Mouse (Mus musculus): ENCODE measurements at regions not wholly inside any gene's neighbourhood (a gene's known extent, or its start where the extent isn't known, plus 50 kb on each side); places are given as distances from the start of the nearest gene placed in this dataset.

DNA sequence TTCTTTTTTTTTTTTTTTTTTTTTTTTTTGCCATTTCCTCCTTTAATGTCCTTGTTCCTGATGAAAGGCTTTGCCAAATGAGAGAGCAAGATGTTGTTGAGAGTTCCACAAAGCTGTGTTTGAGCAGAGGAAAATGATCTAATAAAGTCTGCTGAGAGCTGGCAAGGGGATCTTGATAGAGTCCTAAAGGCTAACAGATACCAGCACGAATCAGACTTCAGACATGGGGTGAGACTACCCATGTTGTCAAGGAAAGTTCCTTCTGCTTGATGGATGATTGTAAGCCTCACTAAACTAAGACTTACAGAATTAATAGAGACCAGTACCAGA lies 665.2 kb upstream of the Fam92a start:
- DNase-seq: no peak

DNA sequence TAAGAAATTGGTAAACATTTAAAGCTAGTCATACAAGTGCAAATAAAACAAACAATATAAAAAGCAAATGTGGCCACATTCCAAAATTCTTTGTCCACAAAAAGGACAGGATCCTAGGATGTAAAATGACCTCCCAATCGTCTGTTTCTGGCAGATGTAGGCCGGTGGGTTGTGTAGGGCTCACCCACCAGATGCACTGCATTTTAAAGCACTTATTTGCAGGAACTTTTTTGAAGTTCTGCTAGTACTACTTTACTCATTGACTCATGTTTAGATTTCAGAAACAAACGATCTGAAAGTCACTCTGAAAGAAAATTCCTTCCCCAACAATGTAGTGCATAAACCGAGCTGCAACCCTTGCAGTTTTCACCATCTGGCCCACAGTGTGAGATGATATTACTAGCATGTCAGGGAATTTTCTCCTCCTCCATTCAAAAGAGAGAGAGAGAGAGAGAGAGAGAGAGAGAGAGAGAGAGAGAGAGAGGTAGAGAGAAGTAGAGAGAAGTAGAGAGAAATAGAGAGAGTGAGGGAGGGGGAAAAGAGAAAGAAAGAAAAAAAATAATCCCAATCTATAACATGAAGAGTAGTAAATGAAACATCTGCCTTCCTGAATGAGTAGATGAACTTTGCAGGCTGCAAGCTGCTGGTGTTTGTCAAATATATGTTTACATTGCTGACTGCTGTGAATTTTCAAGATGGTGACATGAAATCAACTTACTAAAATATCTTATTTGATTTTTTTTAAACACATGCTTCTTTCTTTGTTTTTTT lies 664.7 kb upstream of the Fam92a start:
- no peak for DNase-seq

DNA sequence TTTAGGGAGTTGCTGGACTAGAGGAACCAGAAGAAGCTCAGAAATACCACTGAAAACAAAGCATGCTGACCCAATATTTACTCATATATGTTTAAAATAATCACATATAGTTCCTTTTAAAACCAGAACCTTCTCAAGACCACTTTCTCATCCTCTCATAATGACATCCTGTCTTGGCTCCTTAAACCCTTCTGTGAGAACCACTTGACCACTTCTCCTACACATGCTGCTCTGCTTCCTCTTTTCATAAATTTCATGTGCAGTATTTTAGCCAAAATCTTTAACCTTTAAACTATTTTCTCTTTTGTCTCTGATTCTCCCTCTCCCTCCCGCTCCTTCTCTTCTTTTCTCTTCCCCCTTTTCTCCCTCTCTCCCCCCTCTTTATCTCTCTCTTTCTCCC lies 654.6 kb upstream of the Fam92a start:
- DNase-seq: no peak

DNA sequence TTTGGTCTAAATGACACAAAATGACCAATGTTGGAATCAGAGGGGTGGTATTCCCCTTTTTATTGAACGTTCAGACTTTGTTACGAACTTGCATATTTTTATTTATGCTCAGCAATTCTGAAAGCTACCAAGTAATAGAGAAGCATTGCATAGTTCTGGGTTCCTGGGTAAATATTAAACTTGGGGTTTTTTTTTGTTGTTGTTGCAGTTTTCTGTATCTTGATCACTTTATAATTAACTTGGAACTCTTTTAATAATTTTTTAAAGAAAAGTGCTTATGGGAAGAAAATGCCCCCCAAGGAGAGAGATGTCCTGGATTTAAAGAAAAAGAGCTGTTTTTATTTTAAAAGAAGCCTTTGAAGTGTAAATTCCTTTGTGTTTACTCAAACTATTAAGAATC lies 642.4 kb upstream of the Fam92a start:
- no peak for DNase-seq

DNA sequence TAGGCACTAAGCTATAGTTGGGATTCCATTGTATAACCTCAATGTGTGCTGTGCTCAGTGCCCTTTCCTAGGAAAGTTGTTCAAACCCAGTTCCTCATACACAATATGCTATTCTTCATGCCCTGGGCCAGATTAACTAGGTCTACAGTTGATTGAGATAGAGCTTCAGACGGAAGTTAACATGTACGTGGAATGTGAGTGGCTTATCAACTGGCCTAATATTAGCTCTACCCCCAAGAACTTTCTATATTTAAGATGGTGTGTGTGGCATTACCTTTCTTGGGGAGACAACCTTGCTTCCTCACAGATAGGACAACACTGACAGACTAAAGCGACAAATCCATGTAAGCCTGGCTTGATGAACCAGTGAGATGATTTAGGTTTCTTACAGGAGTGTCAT lies 629.4 kb upstream of the Fam92a start:
- DNase-seq: no peak

DNA sequence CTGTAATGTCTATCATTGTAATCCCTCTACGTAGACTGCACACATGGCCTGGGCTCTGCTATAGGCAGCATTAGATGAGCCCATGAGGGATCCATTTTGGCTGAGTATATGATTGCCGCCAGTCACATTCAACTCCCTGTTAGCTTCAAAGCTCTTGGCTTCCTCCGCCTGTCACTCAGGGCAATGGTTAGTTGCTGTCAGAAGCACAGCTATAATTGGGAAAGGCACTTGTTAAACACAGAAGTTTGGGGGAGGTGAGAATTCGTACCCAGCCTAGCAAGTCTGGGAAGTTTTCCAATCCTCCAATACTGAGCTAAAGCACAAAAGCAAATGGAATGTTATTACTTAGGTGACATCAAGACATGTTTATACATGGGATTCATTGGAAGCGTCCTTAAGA lies 627.7 kb upstream of the Fam92a start:
- no peak for DNase-seq

DNA sequence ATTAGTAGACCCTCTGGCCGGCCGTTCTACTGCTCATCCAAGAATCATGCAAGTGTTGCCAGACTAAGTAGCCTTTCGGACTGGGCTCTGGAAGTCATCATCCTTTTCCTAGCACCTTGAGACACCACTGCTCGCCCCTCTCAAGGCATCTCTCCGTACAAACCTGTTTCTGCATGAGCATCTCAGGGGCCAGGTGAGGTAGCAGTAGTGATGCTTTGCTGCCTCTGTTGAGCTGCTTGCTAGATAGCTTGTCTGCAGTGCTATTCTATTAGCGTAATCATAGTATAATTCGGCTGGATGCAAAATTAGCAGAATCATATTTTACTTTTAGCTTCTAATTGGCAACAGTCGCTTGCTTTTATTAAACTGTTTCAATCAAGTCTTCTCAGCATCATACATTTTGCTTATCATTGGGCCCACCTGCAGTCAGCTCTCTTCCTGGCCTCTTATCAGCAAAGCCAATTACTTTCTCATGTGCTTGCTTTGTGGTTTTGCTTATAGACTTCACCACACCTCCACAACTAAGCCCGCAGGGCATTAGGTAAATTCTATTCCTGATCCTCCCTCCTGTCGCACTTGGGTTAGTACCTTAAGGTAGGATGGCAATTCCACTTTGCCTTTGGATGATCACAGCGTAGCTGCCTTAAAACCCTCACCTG lies 621.1 kb upstream of the Fam92a start:
- DNase-seq: no peak

DNA sequence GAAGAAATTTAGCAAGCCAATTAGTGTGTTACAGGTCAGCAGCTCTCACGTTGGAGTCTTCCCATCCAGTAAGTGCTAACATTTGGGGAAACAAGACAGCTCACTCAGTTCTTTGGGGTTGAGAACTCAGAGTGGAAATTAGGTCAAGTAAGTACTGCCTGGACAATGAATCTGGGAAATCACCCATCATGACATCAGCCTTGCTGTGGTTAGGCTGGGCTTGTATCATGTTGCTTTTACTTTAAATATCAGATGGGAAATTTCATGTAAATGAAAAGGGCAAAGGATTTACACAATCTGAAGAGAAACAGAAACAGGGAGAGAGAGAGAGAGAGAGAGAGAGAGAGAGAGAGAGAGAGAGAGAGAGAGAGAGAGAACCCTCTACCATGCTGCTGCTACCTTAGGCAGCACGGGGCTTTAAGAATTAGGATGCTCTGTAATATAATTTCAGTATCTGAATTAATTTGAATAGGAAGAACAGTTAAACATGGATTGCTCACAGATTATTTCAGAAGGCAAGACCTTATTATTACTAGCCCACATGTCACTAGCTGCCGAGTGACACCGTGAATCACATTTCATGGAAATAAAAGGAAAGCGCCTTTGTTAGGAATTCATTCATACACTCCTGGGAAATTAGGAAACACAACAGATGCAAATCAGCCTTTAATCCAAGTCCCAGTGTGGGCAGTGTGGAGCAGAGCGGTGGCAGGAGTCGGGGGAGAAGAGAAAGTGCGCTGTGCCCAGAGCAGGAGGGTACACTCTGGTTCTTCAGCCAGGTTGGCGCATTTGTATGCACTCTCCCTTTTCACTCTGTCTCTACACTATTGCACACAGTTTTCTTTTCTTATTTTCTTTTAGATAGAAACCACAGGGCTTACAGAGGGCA lies 620.2 kb upstream of the Fam92a start:
- no peak for DNase-seq

DNA sequence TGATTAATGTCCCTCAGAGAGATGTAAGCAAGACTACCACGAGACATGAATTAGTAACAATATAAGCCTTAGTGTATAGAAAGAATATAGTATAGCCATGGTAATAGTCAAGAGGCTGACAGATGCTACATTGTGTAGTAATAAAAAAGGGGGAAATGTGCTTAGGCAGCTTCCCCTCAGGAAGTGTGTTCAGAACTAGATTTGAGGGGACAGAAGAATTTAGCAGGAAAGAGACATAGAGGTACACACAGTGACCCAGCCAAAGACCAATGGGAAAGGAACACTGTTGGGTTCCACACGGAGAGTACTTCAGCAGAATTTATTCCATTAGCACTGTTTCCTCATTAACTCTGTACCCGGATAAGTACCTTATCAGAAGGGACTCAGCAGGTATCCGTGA lies 614.0 kb upstream of the Fam92a start:
- no peak for DNase-seq

DNA sequence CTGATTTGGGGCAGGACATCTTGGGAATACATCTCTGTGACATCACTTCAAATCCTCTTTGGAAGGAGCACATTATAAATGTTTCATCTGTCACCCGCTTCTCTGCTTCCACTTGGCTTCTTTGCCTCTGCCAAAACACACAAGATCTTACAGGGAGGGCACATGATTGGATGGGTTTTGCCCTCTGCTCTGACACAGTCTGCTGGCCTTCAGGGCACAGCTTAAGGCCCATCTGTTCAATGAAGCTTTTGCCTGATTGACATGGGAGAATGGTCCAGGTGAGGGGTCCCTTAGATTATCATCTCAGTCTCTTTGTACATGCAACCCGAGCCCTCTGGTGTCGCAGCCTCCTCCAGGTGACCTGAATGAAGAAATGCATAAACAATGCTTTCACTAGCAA lies 612.7 kb upstream of the Fam92a start:
- no peak for DNase-seq

DNA sequence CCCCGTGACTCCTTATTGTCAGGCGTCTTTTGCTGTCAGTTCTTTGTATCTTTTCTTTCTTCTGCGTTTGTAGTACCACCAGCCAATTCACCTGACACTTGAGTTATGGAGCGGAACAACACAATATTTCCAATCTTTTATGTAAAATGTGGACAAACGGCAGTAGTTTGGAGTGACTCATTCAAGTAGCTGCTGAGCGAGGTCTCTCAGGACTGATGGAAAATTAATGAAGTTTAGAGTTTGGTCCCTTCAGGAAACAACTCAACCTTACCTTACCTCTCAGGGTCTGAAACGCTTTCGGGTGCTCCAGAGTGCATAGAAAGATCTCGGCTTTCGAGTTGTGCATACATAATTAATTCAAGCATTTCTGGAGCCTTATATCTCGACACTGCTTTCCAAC lies 612.3 kb upstream of the Fam92a start:
- no peak for DNase-seq

DNA sequence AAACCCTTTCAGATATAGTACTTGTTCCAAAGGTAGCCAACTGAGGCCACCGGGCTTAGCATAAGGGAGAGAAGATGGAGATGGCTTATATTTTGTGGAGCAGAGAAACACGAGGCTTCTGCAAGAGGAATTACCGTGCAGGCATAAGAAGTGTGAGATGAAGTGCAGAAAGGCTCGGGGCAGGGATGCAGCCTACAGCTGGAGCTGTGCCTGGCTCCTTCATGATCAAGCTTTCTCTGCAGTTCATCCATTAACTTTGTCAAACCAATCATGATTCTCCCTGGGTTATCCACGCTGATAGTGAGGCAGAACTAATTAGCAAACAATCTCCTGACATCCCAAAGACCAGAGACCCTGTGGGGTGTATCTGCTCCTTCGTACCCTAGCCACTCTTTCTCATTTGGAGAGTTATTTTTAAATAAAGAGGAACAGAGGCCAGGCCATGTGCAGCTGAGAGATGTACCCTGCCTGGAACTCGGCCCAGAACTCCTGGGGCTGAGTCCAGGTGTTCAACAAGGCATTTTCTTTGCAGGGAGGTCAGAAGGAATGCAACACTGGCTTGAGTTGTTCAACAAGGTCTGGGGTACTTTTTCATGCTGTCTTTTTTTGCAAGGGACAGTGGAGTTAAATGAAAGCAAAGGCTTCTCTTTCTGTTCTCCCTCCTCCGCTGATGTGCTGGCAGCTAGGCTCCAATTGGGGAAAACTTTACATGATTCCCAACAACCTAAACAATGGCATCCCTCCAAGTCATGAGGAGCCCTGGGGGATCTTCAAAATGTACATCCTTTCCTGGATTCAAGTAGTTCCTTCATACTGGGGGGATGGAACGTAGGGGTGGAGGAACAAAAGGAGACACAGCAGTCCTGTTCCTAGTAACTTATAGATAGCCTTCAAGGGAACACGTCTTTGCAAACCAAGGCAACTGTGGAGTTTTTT lies 610.4 kb upstream of the Fam92a start:
- DNase-seq: no peak

DNA sequence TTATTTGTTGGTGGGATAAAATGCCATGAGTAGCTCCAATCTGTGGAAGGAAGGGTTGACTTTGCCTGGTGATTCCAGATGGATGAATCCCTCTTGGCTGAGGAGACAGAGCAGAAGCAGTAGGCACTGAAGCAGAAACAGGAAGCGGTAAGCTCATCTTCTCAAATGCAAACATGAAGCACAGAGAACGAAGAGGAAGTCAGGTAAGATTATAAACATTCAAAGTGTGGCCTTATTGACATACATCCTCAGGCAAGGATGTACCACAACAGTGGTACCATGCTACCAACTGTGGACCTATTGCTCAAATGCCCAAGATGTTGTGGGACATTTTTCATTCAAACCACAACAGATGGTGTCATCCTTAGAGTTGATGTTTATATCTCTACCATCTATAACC lies 608.4 kb upstream of the Fam92a start:
- DNase-seq: no peak

DNA sequence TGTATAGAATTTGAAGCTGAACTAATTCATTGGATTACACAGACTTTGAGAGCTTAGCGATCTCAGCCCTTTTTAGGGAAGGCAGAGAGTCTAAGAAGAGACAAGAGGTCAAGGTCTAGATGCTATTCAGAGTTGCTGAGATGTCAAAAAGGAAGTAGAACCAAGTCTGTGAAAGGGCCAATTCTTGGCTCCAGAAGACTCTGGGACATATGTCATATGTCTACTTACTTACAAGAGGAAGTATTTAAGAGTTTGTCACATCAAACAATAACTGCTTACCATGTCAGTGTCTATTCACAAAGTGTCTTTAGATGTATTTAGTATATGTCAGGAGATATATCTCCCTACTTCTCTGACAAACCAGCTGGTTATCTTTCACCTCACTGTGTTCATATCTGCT lies 607.4 kb upstream of the Fam92a start:
- no peak for DNase-seq

DNA sequence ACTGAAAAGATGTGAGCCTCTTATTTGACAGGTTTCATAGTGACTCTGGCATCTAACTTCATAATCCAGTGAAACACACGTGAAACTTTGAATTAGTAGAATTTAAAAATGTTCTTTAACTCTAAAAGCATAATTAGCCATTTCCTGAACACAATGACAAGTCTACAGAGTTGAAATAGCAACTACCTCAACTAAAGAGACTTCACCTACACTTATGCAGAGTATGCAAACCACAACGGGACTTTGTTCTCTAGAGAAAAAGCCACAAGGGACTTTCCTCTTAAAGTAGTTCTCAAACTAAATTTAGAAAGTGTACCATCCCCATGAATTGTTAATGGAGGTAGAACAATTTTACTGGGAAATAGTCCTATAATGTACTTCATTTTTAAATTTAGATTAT lies 606.3 kb upstream of the Fam92a start:
- DNase-seq: no peak

DNA sequence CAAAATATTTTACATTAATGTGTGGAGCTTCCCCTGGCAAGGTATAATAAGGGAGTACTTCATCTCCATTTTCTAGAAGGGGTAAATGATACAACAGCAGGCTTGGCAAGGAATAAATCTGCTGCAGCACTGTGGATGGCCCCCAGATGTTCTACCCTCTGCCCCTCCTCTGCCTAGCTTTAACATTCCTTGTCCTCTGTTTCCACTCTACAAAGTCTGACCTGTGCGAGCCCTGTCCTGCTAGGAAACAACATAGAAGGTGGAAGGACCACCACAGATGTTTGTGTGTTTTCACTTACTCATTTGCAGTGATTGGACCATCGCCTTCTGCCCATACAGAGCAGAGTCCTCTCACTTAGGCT lies 604.4 kb upstream of the Fam92a start:
- no peak for DNase-seq

DNA sequence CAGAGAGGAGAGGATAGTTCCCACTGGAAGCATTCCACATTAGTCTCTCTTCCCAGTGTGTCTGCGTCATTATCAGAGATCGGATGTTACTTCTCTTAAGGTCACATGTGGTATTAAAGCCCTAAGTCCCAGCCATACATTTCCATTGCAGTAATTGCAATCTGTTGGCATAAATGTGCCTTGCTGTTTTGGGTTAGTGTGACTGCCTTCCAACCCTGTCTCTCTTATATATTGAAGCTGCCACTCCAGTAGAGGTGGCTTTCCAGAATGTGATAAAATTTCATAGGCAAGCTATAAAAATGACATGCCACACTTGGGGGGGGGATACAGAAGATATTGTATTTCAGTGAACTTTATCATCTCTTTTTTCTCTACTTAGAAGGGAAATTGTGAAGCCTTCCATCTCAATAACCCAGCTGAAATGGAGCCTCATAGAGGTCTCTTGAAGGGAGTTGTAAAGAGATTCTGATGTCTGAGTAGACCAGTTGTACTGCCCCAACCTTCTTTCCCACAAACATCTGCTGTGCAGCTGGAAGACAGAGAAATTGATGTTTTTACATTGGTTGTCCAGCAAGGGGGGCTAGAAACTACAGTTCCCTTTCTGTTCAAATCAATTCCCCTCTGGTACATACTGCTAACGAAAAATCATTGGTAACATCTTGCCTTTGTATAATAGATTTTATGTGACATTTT lies 603.9 kb upstream of the Fam92a start:
- DNase-seq: no peak

DNA sequence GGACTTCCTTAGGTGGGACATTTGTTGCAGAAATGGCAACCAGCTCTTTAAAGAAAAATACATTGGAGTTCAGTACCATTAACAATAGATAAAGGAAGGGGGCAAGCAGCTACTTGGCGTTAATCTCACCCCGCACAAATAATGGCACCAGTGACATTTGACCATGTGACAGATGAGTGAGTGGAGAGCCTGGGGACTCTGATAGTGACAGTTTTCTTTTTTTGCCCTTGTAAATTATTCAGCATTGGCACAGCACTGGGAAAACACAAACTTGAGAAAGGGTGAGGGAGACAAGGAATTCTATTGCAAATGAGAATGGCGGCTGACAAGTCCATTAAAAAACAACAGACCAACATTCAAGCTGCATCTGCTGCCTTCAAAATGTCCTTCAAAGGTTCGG lies 603.3 kb upstream of the Fam92a start:
- DNase-seq: no peak

DNA sequence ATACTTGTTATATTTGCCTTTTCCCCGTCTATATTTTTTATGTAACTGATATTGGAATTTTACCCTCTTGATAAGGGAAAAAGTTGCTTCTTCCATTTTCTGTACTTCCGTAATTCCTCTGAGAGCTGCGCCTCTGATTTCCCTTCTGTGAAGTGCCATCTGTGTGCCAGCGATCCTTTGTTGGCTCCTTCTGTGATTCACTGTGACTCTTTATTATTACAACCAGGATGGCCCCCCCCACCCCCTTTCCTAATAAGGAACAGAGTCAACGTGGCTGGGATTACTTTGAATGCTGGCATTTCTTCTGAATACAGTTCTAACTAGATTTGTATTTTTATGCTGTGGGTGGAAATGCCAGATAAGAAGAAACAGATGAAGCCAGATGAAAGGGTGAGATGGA lies 602.9 kb upstream of the Fam92a start:
- DNase-seq: no peak

DNA sequence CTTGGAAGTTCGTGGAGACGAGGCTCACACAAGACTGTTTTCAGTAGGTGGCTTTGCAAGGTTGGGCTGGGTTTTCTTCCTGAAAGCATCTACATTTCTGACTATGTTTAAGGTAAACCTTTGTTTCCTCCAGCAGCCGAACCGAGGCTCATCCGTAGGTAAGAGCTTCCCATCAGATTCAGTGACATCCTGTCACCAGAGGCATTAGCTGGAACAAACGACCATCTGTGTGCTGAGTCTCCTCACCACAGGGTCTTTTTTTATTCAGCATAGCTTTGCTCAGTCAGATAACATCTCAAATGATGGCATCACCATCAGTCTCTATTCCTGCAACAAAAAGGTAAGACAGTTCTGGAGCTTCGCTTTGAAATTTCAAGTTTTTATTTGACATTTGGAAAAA lies 601.4 kb upstream of the Fam92a start:
- no peak for DNase-seq

DNA sequence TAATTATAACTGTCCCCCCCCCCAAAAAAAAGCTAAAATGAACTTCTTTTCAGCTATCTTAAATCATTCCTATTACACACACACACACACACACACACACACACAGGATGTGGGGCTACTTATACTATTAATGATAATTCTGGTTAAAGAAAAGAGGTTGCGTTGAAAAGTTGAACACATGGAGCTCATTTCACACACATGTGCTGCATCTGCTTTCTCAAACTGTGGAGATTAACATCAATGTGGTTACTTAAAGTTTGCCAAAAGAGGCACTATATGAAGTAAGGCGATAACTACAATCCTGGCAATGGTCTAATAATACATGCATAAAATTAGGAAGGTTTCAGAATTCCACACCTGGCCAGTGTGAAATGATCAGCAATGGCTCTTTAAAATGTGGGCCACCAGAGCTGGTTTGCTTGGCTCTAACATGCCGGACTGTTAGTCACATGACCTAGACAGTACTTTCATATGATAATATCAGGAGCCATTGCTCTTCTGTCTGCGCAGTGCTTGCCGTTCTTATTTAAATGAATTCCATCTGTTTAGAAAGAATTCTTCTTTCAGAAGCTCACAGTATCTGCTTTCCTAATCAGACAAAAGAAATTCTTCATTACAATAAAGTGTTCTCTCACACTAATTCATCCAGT lies 598.4 kb upstream of the Fam92a start:
- DNase-seq: no peak

DNA sequence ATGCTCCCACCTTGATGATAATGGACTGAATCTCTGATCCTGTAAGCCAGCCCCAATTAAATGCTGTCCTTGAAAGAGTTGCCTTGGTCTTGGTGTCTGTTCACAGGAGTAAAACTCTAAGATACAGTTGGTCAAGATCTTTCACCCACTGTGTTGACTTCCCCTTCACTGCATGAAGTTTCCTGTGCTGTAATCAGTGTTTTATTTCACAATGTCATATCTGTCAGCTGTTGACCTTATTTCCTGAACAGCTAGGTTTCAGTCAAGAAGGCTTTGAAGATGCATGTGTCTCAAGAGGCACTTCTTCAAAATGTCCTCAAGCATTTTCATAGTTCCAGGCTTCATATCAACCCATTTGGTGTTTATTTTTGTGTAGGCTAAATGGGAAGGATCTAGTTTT lies 597.3 kb upstream of the Fam92a start:
- DNase-seq: no peak
